Mouse (Mus musculus): ENCODE measurements around the gene Trim38. TPM values are rescaled to one million over a fixed set of nuclear protein-coding genes. Genes with fewer than 3 reads are reported as not detected.
"Not testable (repeated sequence)": the region's sequence is repeated elsewhere in the genome, so short reads cannot be mapped to it uniquely, and the experiment has no call there.

Gene Trim38
- polyA plus RNA-seq, 1 experiment from 2014 or later = 0.11 TPM

DNA sequence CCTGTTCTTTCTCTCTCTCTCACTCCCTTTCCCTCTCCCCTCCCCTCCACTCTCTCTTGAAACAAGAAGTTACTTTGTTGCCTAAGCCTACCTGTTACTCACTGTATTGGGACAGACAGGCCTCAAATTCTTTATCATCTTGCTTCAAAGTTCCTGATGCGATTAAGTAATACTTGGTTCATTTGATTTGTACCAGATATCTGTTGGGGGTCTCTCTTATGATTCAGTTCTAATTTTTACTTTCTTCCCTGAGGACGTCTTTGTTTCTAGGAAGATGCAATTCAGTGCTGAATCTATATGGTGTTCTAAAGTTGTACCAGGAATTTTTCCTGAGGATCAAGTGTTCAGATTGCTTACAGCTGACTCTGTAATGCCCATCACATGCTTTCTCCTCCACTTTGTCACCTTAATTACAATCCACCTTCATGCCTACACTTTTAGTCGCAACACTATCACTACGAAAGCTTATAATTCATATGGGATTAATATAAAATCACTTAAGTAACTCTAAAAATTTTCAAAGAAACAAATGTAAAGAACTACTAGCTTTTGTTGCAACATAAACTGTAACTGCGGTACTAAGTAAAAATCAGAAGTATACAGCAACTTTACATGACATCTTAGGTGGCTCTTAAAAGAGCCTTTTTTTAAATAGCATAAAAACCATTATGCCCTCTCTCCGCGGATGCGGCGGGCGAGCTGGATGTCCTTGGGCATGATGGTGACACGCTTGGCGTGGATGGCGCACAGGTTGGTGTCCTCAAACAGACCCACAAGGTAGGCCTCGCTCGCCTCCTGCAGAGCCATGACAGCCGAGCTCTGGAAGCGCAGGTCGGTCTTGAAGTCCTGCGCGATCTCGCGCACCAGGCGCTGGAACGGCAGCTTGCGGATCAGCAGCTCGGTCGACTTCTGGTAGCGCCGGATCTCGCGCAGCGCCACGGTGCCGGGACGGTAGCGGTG is 25.0 kb upstream of the Trim38 start:
- no peaks in the 10 kb centered on the region for H3K27me3 ChIP-seq (replicated peaks; ENCODE audit: control insufficient read depth, insufficient read depth, low read length)
- peak overlapping the region; percentile 60 for H3K9ac ChIP-seq (ENCODE audit: low read depth, low read length)
- H3K9me3 ChIP-seq (ENCODE audit: control insufficient read depth, low read length) = no peaks in the 10 kb centered on the region
- peak overlapping the region; percentile 48 for H3K4me2 ChIP-seq (ENCODE audit: low read depth, low read length)
- no peaks in the 10 kb centered on the region for H3K36me3 ChIP-seq (ENCODE audit: control insufficient read depth, insufficient read depth, low read length)
- 2% methylated on average over 17 of the region's 36 CpGs for WGBS
- peak overlapping the region; percentile 45 for H3K4me3 ChIP-seq (ENCODE audit: low read length)
- H3K4me1 ChIP-seq (ENCODE audit: control insufficient read depth, insufficient read depth, low read length) = peaks cover 9% of the 10 kb centered on the region
- no peak for ATAC-seq
- H3K27ac ChIP-seq (ENCODE audit: low read length) = peak overlapping the region; percentile 75

DNA sequence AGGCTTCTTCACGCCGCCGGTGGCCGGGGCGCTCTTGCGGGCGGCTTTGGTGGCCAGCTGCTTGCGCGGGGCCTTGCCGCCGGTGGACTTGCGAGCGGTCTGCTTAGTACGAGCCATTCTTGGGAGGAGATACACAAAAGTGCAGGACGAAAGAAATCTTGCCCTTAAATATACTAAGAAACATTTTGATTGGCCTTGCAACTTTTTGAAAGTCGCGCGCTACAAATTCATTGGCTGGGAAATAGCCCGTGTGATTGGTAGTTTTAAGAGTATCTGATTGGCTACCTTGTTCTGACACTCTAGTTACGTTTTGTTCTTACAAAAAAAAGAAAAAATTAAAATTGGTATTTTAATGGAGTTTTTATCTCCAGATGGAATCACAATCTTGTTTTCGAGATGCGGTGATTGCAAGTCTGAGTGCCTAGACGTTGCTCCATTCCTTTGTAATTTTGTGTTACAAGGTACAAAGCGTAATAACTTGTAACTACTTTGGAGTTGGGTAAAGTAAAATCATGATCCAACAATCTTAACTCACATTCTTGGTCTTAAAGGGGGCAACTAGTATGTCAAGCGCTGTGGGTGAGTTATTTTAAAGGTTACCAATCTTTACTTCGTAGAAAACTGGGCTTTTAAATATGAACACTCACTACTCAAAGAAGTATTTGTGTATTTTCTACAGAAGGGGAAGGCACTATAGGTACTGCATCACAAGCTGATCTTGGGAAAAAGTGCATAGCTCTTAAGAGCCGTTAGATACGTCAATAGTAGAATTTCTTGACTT is 24.1 kb upstream of the Trim38 start, which contains the start of gene Hist1h3c:
TSS of gene Hist1h3c (minus strand) at position 222 of the 781 bp plus-strand sequence.
- Histone ChIP-seq H3K4me1 (ENCODE audit: control insufficient read depth, insufficient read depth, low read length) (peaks cover 9% of the 10 kb centered on the region), H3K9me3 (ENCODE audit: control insufficient read depth, low read length) (no peaks in the 10 kb centered on the region), H3K27me3 (replicated peaks; ENCODE audit: control insufficient read depth, insufficient read depth, low read length) (no peaks in the 10 kb centered on the region), H3K4me3 (ENCODE audit: low read length) (peak within 1 kb of the TSS; percentile 48), H3K27ac (ENCODE audit: low read length) (peak within 1 kb of the TSS; percentile 100), H3K36me3 (ENCODE audit: control insufficient read depth, insufficient read depth, low read length) (no peaks in the 10 kb centered on the region), H3K9ac (ENCODE audit: low read depth, low read length) (peak within 1 kb of the TSS; percentile 75), H3K4me2 (ENCODE audit: low read depth, low read length) (peak within 1 kb of the TSS; percentile 58)
- ATAC-seq = peak; percentile 65
- under 1% methylated on average over 23 of the region's 28 CpGs for WGBS

DNA sequence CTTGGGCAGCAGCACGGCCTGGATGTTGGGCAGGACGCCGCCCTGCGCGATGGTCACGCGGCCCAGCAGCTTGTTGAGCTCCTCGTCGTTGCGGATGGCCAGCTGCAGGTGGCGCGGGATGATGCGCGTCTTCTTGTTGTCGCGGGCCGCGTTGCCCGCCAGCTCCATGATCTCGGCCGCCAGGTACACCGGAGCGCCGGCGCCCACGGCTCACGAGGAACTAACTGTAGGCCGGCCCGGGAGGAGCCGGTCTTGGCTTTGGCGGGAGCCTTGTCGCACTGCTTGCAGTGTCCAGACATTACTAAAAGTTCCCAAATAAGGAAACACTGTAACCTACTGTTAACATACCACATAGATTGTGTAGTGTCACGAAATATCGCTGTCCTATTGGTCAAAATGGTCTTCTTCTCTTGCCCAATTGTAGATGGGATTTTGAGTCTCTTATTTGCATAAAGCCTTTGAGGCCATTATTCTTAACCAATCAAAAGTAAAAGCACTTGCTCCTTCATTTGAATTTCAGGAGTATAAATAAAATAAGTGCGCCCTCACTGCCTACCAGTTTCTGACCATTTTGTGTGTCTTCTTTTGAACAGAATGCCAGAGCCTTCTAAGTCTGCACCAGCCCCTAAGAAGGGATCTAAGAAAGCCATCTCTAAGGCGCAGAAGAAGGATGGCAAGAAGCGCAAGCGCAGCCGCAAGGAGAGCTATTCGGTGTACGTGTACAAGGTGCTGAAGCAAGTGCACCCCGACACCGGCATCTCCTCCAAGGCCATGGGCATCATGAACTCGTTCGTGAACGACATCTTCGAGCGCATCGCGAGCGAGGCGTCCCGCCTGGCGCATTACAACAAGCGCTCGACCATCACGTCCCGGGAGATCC is 23.3 kb upstream of the Trim38 start, which contains the start of gene Hist1h2bb:
TSS of gene Hist1h2bb (plus strand) at position 534 of the 880 bp plus-strand sequence.
- Histone ChIP-seq H3K9ac (ENCODE audit: low read depth, low read length) (peak within 1 kb of the TSS; percentile 75), H3K27ac (ENCODE audit: low read length) (peak within 1 kb of the TSS; percentile 100), H3K4me3 (ENCODE audit: low read length) (peak within 1 kb of the TSS; percentile 48), H3K4me2 (ENCODE audit: low read depth, low read length) (peak within 1 kb of the TSS; percentile 58)
- not testable (repeated sequence) for H3K4me1 ChIP-seq (ENCODE audit: control insufficient read depth, insufficient read depth, low read length); H3K27me3 ChIP-seq (replicated peaks; ENCODE audit: control insufficient read depth, insufficient read depth, low read length); H3K9me3 ChIP-seq (ENCODE audit: control insufficient read depth, low read length); H3K36me3 ChIP-seq (ENCODE audit: control insufficient read depth, insufficient read depth, low read length)
- 0% methylated on average over 36 of the region's 58 CpGs for WGBS
- ATAC-seq = peak; percentile 90

DNA sequence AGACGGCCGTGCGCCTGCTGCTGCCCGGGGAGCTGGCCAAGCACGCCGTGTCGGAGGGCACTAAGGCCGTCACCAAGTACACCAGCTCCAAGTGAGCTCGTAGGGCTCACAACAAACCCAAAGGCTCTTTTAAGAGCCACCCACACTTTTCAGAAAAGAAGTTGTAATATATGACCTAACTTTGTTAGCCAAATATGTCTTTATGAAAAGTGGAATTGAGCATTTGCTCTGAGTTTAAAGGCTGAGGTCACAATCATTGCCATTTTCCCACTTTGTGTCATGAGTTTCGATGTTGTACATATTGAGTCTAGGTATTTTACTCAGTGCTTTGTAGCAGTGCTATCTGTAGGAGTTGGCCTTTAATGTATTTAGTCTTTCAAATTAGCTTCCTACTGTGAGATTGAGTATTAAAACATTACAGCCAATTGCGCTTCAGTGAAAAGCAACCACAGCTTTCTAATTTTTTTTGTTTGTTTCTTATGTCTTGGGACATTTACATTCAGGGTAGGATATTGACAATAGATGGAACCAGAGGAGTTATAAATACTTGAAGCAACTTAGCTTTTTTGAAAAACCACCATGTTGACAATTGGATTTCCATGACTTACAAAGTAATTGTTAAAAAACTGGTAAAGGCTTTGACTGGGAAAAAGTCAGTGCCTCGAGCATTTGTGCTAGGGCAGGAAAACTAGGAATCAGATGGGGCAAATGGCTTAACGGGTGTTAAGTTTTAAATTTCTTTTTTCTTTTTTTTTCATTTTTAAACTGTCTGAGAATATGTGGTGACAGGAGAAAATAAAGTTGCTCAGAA is 22.4 kb upstream of the Trim38 start:
- Histone ChIP-seq H3K9me3 (ENCODE audit: control insufficient read depth, low read length) (no peaks in the 10 kb centered on the region), H3K9ac (ENCODE audit: low read depth, low read length) (peak overlapping the region; percentile 63), H3K27me3 (replicated peaks; ENCODE audit: control insufficient read depth, insufficient read depth, low read length) (no peaks in the 10 kb centered on the region), H3K4me3 (ENCODE audit: low read length) (peak overlapping the region; percentile 37), H3K27ac (ENCODE audit: low read length) (peak overlapping the region; percentile 100), H3K36me3 (ENCODE audit: control insufficient read depth, insufficient read depth, low read length) (no peaks in the 10 kb centered on the region), H3K4me2 (ENCODE audit: low read depth, low read length) (peak overlapping the region; percentile 54), H3K4me1 (ENCODE audit: control insufficient read depth, insufficient read depth, low read length) (peaks cover 7% of the 10 kb centered on the region)
- peak; percentile 16; the same call in 1 of the 2 replicates for ATAC-seq
- WGBS = 6% methylated on average over 9 of the region's 13 CpGs

DNA sequence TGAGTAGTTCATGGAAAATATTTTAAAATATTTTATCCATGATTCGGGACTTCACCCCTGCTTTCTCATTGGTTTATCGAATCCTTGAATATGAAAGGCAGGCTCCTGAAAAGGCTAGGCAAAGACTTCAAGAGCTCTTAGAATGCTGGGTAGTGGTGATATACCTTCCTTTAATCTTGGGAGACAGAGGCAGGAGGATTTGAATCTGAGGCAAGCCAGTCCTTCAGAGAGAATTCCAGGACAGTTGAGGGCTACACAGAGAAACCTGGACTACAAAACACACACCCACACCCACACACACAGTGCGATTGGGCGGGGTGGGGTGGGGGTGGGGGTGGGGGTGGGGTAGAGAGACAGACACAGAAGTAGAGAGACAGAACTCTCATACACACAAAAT is 21.8 kb upstream of the Trim38 start:
- H3K9ac ChIP-seq (ENCODE audit: low read depth, low read length) = peak overlapping the region; percentile 36; the same call in 1 of the 2 replicates

DNA sequence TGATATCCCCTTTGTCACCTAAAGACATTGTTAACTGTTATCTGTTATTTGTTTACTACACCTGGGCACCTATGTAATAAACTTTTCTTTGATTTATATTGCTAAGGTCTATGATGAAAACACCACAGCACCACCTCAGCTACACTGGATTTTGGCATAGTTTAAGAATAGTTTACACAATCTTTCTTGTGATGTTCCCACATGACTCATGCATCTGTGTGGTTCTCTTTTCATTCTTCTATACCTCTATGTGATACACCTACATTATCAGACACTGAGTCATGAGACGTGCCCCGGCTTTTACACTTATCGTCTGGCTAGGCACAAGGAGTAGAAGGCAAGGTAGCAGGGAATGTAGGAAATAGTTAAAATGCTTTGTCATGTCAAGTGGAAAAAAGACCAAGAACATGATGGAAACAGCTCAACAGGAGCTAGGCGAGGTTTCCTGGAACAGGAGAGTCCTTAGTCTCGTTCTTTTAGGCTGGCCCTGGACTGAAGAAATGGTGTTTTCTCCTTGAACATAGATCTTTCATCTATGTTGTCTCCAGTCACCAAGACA is 20.1 kb upstream of the Trim38 start:
- no peak overlapping the region for H3K27ac ChIP-seq (ENCODE audit: low read length)
- no peak for ATAC-seq
- H3K27me3 ChIP-seq (replicated peaks; ENCODE audit: control insufficient read depth, insufficient read depth, low read length) = no peaks in the 10 kb centered on the region
- H3K9ac ChIP-seq (ENCODE audit: low read depth, low read length) = no peak overlapping the region
- WGBS = 94% methylated on average over 5 of the region's 5 CpGs
- no peak overlapping the region for H3K4me2 ChIP-seq (ENCODE audit: low read depth, low read length)
- H3K36me3 ChIP-seq (ENCODE audit: control insufficient read depth, insufficient read depth, low read length) = no peaks in the 10 kb centered on the region
- H3K9me3 ChIP-seq (ENCODE audit: control insufficient read depth, low read length) = no peaks in the 10 kb centered on the region
- H3K4me3 ChIP-seq (ENCODE audit: low read length) = no peak overlapping the region
- H3K4me1 ChIP-seq (ENCODE audit: control insufficient read depth, insufficient read depth, low read length) = peaks cover 7% of the 10 kb centered on the region; the same call in 1 of the 2 replicates

More for the DNA sequence above, 21.8 kb upstream of the Trim38 start:
- Histone ChIP-seq H3K27me3 (replicated peaks; ENCODE audit: control insufficient read depth, insufficient read depth, low read length) (no peaks in the 10 kb centered on the region), H3K4me3 (ENCODE audit: low read length) (no peak overlapping the region), H3K27ac (ENCODE audit: low read length) (peak overlapping the region; percentile 100), H3K4me1 (ENCODE audit: control insufficient read depth, insufficient read depth, low read length) (peaks cover 7% of the 10 kb centered on the region), H3K4me2 (ENCODE audit: low read depth, low read length) (peak overlapping the region; percentile 26; the same call in 1 of the 2 replicates), H3K9me3 (ENCODE audit: control insufficient read depth, low read length) (no peaks in the 10 kb centered on the region), H3K36me3 (ENCODE audit: control insufficient read depth, insufficient read depth, low read length) (no peaks in the 10 kb centered on the region)
- ATAC-seq = no peak
- WGBS = 4% methylated on average over 4 of the region's 4 CpGs

DNA sequence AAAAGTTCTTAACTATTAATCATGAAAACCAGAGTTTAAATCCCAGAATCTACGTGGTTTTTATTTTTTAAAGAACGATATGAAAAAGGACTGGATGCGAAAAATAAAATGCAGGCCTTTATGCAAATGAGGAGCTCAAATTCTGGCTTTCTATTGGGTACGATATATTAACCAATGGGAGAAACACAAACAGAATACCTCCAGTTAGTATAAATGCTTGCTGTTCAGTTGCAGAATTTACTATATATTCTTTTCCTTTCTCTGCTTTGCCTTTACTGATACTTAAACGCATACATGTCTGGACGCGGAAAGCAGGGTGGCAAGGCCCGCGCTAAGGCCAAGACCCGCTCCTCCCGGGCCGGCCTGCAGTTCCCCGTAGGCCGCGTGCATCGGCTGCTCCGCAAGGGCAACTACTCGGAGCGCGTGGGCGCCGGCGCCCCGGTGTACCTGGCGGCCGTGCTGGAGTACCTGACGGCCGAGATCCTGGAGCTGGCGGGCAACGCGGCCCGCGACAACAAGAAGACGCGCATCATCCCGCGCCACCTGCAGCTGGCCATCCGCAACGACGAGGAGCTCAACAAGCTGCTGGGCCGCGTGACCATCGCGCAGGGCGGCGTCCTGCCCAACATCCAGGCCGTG is 18.8 kb upstream of the Trim38 start, which contains the start of gene Hist1h2ab:
TSS of gene Hist1h2ab (plus strand) at position 288 of the 639 bp plus-strand sequence.
- not testable (repeated sequence) for H3K4me1 ChIP-seq (ENCODE audit: control insufficient read depth, insufficient read depth, low read length); H3K36me3 ChIP-seq (ENCODE audit: control insufficient read depth, insufficient read depth, low read length); H3K9me3 ChIP-seq (ENCODE audit: control insufficient read depth, low read length); H3K27me3 ChIP-seq (replicated peaks; ENCODE audit: control insufficient read depth, insufficient read depth, low read length)
- under 1% methylated on average over 31 of the region's 47 CpGs for WGBS
- H3K4me2 ChIP-seq (ENCODE audit: low read depth, low read length) = peak within 1 kb of the TSS; percentile 55
- H3K9ac ChIP-seq (ENCODE audit: low read depth, low read length) = peak within 1 kb of the TSS; percentile 66
- peak within 1 kb of the TSS; percentile 48 for H3K4me3 ChIP-seq (ENCODE audit: low read length)
- H3K27ac ChIP-seq (ENCODE audit: low read length) = peak within 1 kb of the TSS; percentile 95
- ATAC-seq = peak; percentile 34

Measured in intestine, embryonic 16.5 days (tissue).